8 mouse cellular contexts compared by ENCODE assay signal in genomic region chr11:100770646-100771408, GRCm38 (mm10). TPM values are rescaled to one million over a fixed set of nuclear protein-coding genes. Genes with fewer than 3 reads are reported as not detected.
DNase-seq lines count a peak whose midpoint lies in the region; ATAC-seq lines count a peak whose summit lies in the region.

Ghdc (minus strand) TSS chr11:100770957.

- no peaks in the 10 kb centered on the region for H3K9me3 ChIP-seq in hindbrain, embryonic 12.5 days (replicated peaks)

- no peaks in the 10 kb centered on the region for H3K36me3 ChIP-seq in hindbrain, embryonic 12.5 days

- ATAC-seq in hindbrain, embryonic 12.5 days (ENCODE audit: low FRiP score) = no peak
- ATAC-seq in megakaryocyte, adult 5-6 weeks (ENCODE audit: poor library complexity, severe bottlenecking) = peak; percentile 97

- 24% methylated on average over 17 of the region's 17 CpGs for WGBS in hindbrain, embryonic 12.5 days

- peak; percentile 83 for DNase-seq in NIH3T3 (ENCODE audit: low read depth)
- DNase-seq in cerebellum, postnatal 10 days = peak; percentile 79 to 81
- peak; percentile 63 to 87 for DNase-seq in frontal cortex, adult 2 months (ENCODE audit: extremely low spot score in 1 of 2, low spot score in 1 of 2)
- DNase-seq in left cerebral cortex, adult 11 months (ENCODE audit: low spot score) = peak; percentile 66
- peak; percentile 82 to 88 for DNase-seq in right cerebral cortex, adult 2 months (ENCODE audit: low spot score in 2 of 2)
- peak; percentile 82 for DNase-seq in urinary bladder, postnatal 25 days (ENCODE audit: low spot score)

- peak within 1 kb of the TSS; percentile 49 for H3K9ac ChIP-seq in hindbrain, embryonic 12.5 days

- H3K4me1 ChIP-seq in hindbrain, embryonic 12.5 days = peaks cover 9% of the 10 kb centered on the region

- H3K4me2 ChIP-seq in hindbrain, embryonic 12.5 days (replicated peaks) = peak within 1 kb of the TSS; percentile 48

- no peak within 1 kb of the TSS for H3K27ac ChIP-seq in hindbrain, embryonic 12.5 days

- no peaks in the 10 kb centered on the region for H3K27me3 ChIP-seq in hindbrain, embryonic 12.5 days

- H3K4me3 ChIP-seq in hindbrain, embryonic 12.5 days = peak within 1 kb of the TSS; percentile 41

RNA-seq across cellular contexts. Expression of gene Ghdc, which starts in this region (rescaled TPM):
- 7.7 and 9.3 TPM in 2 replicates for polyA plus RNA-seq in frontal cortex, adult 2 months (2012; rRNA removed)
- polyA plus RNA-seq in hindbrain, embryonic 12.5 days (2016; fragmentation: Nextera tagmentation; extraction: Ambion mirVana) = 4.4 and 4.7 TPM in 2 replicates
- 4.6 and 5.6 TPM in 2 replicates for total RNA-seq in megakaryocyte, adult 5-6 weeks (2015)
- total RNA-seq in megakaryocyte, adult 5-6 weeks (2017) = 4.6 and 6.6 TPM in 2 replicates
